Mouse (Mus musculus): ENCODE measurements around the gene BC017158. TPM values are rescaled to one million over a fixed set of nuclear protein-coding genes. Genes with fewer than 3 reads are reported as not detected.

The BC017158 gene
- polyA plus RNA-seq, 1 experiment from 2014 or later = 22.1 TPM

- Histone ChIP-seq H3K4me3 (no peak overlapping the region), H3K36me3 (no peaks in the 10 kb centered on the region), H3K9ac (no peak overlapping the region), H3K9me3 (no peaks in the 10 kb centered on the region), H3K27me3 (no peaks in the 10 kb centered on the region), H3K4me2 (no peak overlapping the region), H3K4me1 (peaks cover 15% of the 10 kb centered on the region), H3K27ac (no peak overlapping the region)
- no peak for ATAC-seq (ENCODE audit: insufficient number of reproducible peaks, insufficient read depth, low FRiP score, low TSS enrichment, low read depth)
- WGBS = 32% methylated on average over 7 of the region's 7 CpGs
Measured at GRCm38 (mm10) chr7:128321260-128321659, 23.3 kb upstream of the BC017158 start.

- H3K4me3 ChIP-seq = no peak overlapping the region
- H3K4me2 ChIP-seq = no peak overlapping the region
- peaks cover 15% of the 10 kb centered on the region for H3K4me1 ChIP-seq
- no peak overlapping the region for H3K9ac ChIP-seq
- WGBS = 68% methylated on average over 2 of the region's 2 CpGs
- H3K27ac ChIP-seq = no peak overlapping the region
- H3K9me3 ChIP-seq = no peaks in the 10 kb centered on the region
- ATAC-seq (ENCODE audit: insufficient number of reproducible peaks, insufficient read depth, low FRiP score, low TSS enrichment, low read depth) = no peak
- no peaks in the 10 kb centered on the region for H3K36me3 ChIP-seq
- no peaks in the 10 kb centered on the region for H3K27me3 ChIP-seq
Measured at GRCm38 (mm10) chr7:128320219-128320816, 22.3 kb upstream of the BC017158 start.

GRCm38 (mm10) chr7:128319140-128319539 lies 21.2 kb upstream of the BC017158 start:
- Histone ChIP-seq H3K27ac (no peak overlapping the region), H3K9ac (no peak overlapping the region), H3K4me2 (no peak overlapping the region), H3K27me3 (no peaks in the 10 kb centered on the region), H3K4me3 (no peak overlapping the region), H3K9me3 (no peaks in the 10 kb centered on the region), H3K36me3 (no peaks in the 10 kb centered on the region), H3K4me1 (peaks cover 15% of the 10 kb centered on the region)
- ATAC-seq (ENCODE audit: insufficient number of reproducible peaks, insufficient read depth, low FRiP score, low TSS enrichment, low read depth) = no peak
- WGBS = 86% methylated on average over 7 of the region's 7 CpGs

GRCm38 (mm10) chr7:128317011-128317410 lies 19.0 kb upstream of the BC017158 start:
- no peak; the same call in 1 of the 2 replicates for ATAC-seq (ENCODE audit: insufficient number of reproducible peaks, insufficient read depth, low FRiP score, low TSS enrichment, low read depth)
- H3K4me2 ChIP-seq = no peak overlapping the region
- H3K36me3 ChIP-seq = no peaks in the 10 kb centered on the region
- no peak overlapping the region for H3K9ac ChIP-seq
- peaks cover 18% of the 10 kb centered on the region for H3K4me1 ChIP-seq
- H3K27ac ChIP-seq = no peak overlapping the region
- no peak overlapping the region for H3K4me3 ChIP-seq
- no peaks in the 10 kb centered on the region for H3K9me3 ChIP-seq
- H3K27me3 ChIP-seq = no peaks in the 10 kb centered on the region
- 56% methylated on average over 4 of the region's 4 CpGs for WGBS

- H3K4me3 ChIP-seq = no peak overlapping the region
- H3K27ac ChIP-seq = no peak overlapping the region
- 0 out of 2 replicates have a peak, but pooled peaks cover 13% of the 10 kb centered on the region for H3K4me1 ChIP-seq
- 77% methylated on average over 7 of the region's 7 CpGs for WGBS
- ATAC-seq (ENCODE audit: insufficient number of reproducible peaks, insufficient read depth, low FRiP score, low TSS enrichment, low read depth) = no peak
- H3K9ac ChIP-seq = no peak overlapping the region
- no peaks in the 10 kb centered on the region for H3K9me3 ChIP-seq
- H3K4me2 ChIP-seq = no peak overlapping the region
- H3K36me3 ChIP-seq = no peaks in the 10 kb centered on the region
- H3K27me3 ChIP-seq = no peaks in the 10 kb centered on the region
Measured at GRCm38 (mm10) chr7:128314491-128314890, 16.5 kb upstream of the BC017158 start.

- no peak overlapping the region for H3K9ac ChIP-seq
- no peak overlapping the region for H3K4me3 ChIP-seq
- H3K9me3 ChIP-seq = no peaks in the 10 kb centered on the region
- H3K27me3 ChIP-seq = no peaks in the 10 kb centered on the region
- H3K4me1 ChIP-seq = peaks cover 19% of the 10 kb centered on the region; the same call in 1 of the 2 replicates
- no peak overlapping the region for H3K27ac ChIP-seq
- no peaks in the 10 kb centered on the region for H3K36me3 ChIP-seq
- no peak for ATAC-seq (ENCODE audit: insufficient number of reproducible peaks, insufficient read depth, low FRiP score, low TSS enrichment, low read depth)
- no peak overlapping the region for H3K4me2 ChIP-seq
- 83% methylated on average over 2 of the region's 2 CpGs for WGBS
Measured at GRCm38 (mm10) chr7:128313601-128314000, 15.6 kb upstream of the BC017158 start.

- Histone ChIP-seq H3K4me2 (no peak overlapping the region), H3K4me1 (peaks cover 19% of the 10 kb centered on the region; the same call in 1 of the 2 replicates), H3K9ac (no peak overlapping the region), H3K27ac (no peak overlapping the region), H3K4me3 (no peak overlapping the region), H3K36me3 (no peaks in the 10 kb centered on the region), H3K9me3 (no peaks in the 10 kb centered on the region), H3K27me3 (no peaks in the 10 kb centered on the region)
- ATAC-seq (ENCODE audit: insufficient number of reproducible peaks, insufficient read depth, low FRiP score, low TSS enrichment, low read depth) = no peak
- 70% methylated on average over 13 of the region's 13 CpGs for WGBS
Measured at GRCm38 (mm10) chr7:128312375-128313059, 14.5 kb upstream of the BC017158 start.

GRCm38 (mm10) chr7:128311811-128312210 lies 13.8 kb upstream of the BC017158 start:
- no peak overlapping the region for H3K4me3 ChIP-seq
- H3K27ac ChIP-seq = no peak overlapping the region
- no peak overlapping the region for H3K9ac ChIP-seq
- 79% methylated on average over 8 of the region's 8 CpGs for WGBS
- no peak overlapping the region for H3K4me2 ChIP-seq
- no peak for ATAC-seq (ENCODE audit: insufficient number of reproducible peaks, insufficient read depth, low FRiP score, low TSS enrichment, low read depth)
- no peaks in the 10 kb centered on the region for H3K27me3 ChIP-seq
- no peaks in the 10 kb centered on the region for H3K9me3 ChIP-seq
- peaks cover 19% of the 10 kb centered on the region; the same call in 1 of the 2 replicates for H3K4me1 ChIP-seq
- H3K36me3 ChIP-seq = no peaks in the 10 kb centered on the region

- H3K4me2 ChIP-seq = no peak overlapping the region
- no peaks in the 10 kb centered on the region for H3K27me3 ChIP-seq
- H3K36me3 ChIP-seq = no peaks in the 10 kb centered on the region
- peaks cover 19% of the 10 kb centered on the region; the same call in 1 of the 2 replicates for H3K4me1 ChIP-seq
- H3K9me3 ChIP-seq = no peaks in the 10 kb centered on the region
- no peak for ATAC-seq (ENCODE audit: insufficient number of reproducible peaks, insufficient read depth, low FRiP score, low TSS enrichment, low read depth)
- H3K4me3 ChIP-seq = no peak overlapping the region
- no peak overlapping the region for H3K9ac ChIP-seq
- H3K27ac ChIP-seq = no peak overlapping the region
- WGBS = 34% methylated on average over 3 of the region's 3 CpGs
Measured at GRCm38 (mm10) chr7:128311263-128311662, 13.3 kb upstream of the BC017158 start.

GRCm38 (mm10) chr7:128310229-128310688 lies 12.3 kb upstream of the BC017158 start:
- no peak overlapping the region for H3K27ac ChIP-seq
- H3K9me3 ChIP-seq = no peaks in the 10 kb centered on the region
- no peaks in the 10 kb centered on the region for H3K27me3 ChIP-seq
- H3K4me2 ChIP-seq = no peak overlapping the region
- H3K4me1 ChIP-seq = peaks cover 19% of the 10 kb centered on the region; the same call in 1 of the 2 replicates
- H3K36me3 ChIP-seq = no peaks in the 10 kb centered on the region
- ATAC-seq (ENCODE audit: insufficient number of reproducible peaks, insufficient read depth, low FRiP score, low TSS enrichment, low read depth) = no peak
- 54% methylated on average over 8 of the region's 8 CpGs for WGBS
- no peak overlapping the region for H3K4me3 ChIP-seq
- no peak overlapping the region for H3K9ac ChIP-seq

- Histone ChIP-seq H3K9ac (no peak overlapping the region), H3K4me2 (no peak overlapping the region), H3K9me3 (no peaks in the 10 kb centered on the region), H3K4me3 (no peak overlapping the region), H3K27ac (no peak overlapping the region), H3K4me1 (peaks cover 21% of the 10 kb centered on the region), H3K27me3 (no peaks in the 10 kb centered on the region), H3K36me3 (no peaks in the 10 kb centered on the region)
- no peak for ATAC-seq (ENCODE audit: insufficient number of reproducible peaks, insufficient read depth, low FRiP score, low TSS enrichment, low read depth)
- 52% methylated on average over 1 of the region's 1 CpGs for WGBS
Measured at GRCm38 (mm10) chr7:128309776-128310175, 11.8 kb upstream of the BC017158 start.

- H3K36me3 ChIP-seq = no peaks in the 10 kb centered on the region
- WGBS = 63% methylated on average over 3 of the region's 3 CpGs
- H3K27ac ChIP-seq = no peak overlapping the region
- H3K27me3 ChIP-seq = no peaks in the 10 kb centered on the region
- H3K9me3 ChIP-seq = no peaks in the 10 kb centered on the region
- no peak for ATAC-seq (ENCODE audit: insufficient number of reproducible peaks, insufficient read depth, low FRiP score, low TSS enrichment, low read depth)
- H3K4me3 ChIP-seq = no peak overlapping the region
- H3K4me1 ChIP-seq = peaks cover 26% of the 10 kb centered on the region
- H3K4me2 ChIP-seq = no peak overlapping the region
- H3K9ac ChIP-seq = no peak overlapping the region
Measured at GRCm38 (mm10) chr7:128309216-128309615, 11.2 kb upstream of the BC017158 start.

All from embryonic facial prominence, embryonic 13.5 days (tissue).